Mouse (Mus musculus) megakaryocyte, embryonic 14.5 days (primary cell): Measurements from ENCODE around the gene Fastkd3.

Experiments
- FLI1 ChIP-seq: IDR thresholded peaks from 2 replicates; pipeline ENCODE4 v1.6.1; 2012; ENCODE audit warnings: low read length, inconsistent platforms, mixed read lengths
- GATA1 ChIP-seq: IDR thresholded peaks from 3 replicates; pipeline ENCODE4 v1.6.1; 2012; ENCODE audit warnings: mixed read lengths, low read length, inconsistent platforms, borderline replicate concordance

DNA sequence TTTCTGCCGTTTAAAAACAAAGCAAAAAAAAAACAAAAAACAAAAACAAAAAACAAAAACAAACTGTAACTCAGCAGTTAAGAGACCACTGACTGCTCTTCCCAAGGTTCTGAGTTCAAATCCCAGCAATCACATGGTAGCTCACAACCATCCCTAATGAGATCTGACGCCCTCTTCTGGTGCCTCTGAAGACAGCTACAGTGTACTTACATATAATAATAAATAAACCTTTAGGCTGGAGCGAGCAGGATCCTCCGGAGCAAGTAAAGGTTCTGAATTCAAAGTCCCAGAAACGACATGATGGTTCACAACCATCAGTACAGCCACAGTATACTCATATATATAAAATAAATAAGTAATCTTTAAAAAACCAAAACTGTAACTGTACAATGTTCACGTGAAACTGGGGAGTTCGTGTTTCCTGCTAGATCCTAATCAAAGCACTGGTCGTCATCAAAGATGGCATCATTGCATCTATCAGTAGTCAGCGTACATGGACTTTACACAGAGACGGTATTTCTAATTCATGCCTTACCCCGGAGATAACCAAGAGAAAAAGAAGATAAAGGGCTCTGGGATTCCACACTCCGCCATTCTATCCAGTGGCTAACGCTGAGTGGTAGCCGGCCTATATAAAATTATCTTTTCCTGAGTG is 821 bp upstream of the Fastkd3 start:
- TF ChIP-seq FLI1 (no peak), GATA1 (no peak)
